Mouse (Mus musculus) spleen, postnatal 10 days (tissue): Measurements from ENCODE around the gene Pias1.
"Not testable (repeated sequence)": the region's sequence is repeated elsewhere in the genome, so short reads cannot be mapped to it uniquely, and the experiment has no call there.

Experiments
- DNase-seq, 2 experiments: peaks; one replicate each; pipeline ENCODE4 v3.0.0; 2021 to 2022; ENCODE audit warnings: low spot score in 2 of 2

Gene Pias1

GRCm38 (mm10) chr9:62944063-62944462, 43.7 kb downstream of the Pias1 start:
- DNase-seq: no peak

- DNase-seq: no peak
These were observed 46.8 kb downstream of the Pias1 start for GRCm38 (mm10) chr9:62940966-62941365.

GRCm38 (mm10) chr9:62935854-62936253, 51.9 kb downstream of the Pias1 start:
- no peak for DNase-seq

- DNase-seq: no peak
These were observed 52.9 kb downstream of the Pias1 start for GRCm38 (mm10) chr9:62934700-62935400.

GRCm38 (mm10) chr9:62932575-62933339, 55.0 kb downstream of the Pias1 start:
- DNase-seq: no peak

- DNase-seq: no peak
These were observed 62.7 kb downstream of the Pias1 start for GRCm38 (mm10) chr9:62924886-62925610.

GRCm38 (mm10) chr9:62920877-62921276, 66.8 kb downstream of the Pias1 start:
- DNase-seq: no peak

- no peak for DNase-seq
These were observed 70.7 kb downstream of the Pias1 start for GRCm38 (mm10) chr9:62917059-62917458.

- DNase-seq: no peak
These were observed 74.2 kb downstream of the Pias1 start for GRCm38 (mm10) chr9:62913390-62914069.

GRCm38 (mm10) chr9:62905039-62905438, 82.7 kb downstream of the Pias1 start:
- DNase-seq: no peak

- DNase-seq: no peak
These were observed 83.9 kb downstream of the Pias1 start for GRCm38 (mm10) chr9:62903841-62904240.

- DNase-seq: no peak
These were observed 86.0 kb downstream of the Pias1 start for GRCm38 (mm10) chr9:62901736-62902135.

GRCm38 (mm10) chr9:62894486-62894885, 93.2 kb downstream of the Pias1 start:
- DNase-seq: no peak

- DNase-seq: no peak
These were observed 105.9 kb downstream of the Pias1 start for GRCm38 (mm10) chr9:62881871-62882270.

- DNase-seq: no peak
These were observed 109.9 kb downstream of the Pias1 start for GRCm38 (mm10) chr9:62877825-62878224.

GRCm38 (mm10) chr9:62876966-62877616, 110.6 kb downstream of the Pias1 start:
- DNase-seq: no peak

- DNase-seq: no peak
These were observed 117.0 kb downstream of the Pias1 start for GRCm38 (mm10) chr9:62870728-62871127.

GRCm38 (mm10) chr9:62869236-62869635, 118.5 kb downstream of the Pias1 start:
- DNase-seq: not testable (repeated sequence)

GRCm38 (mm10) chr9:62860866-62861265, 126.9 kb downstream of the Pias1 start:
- no peak for DNase-seq

- DNase-seq: not testable (repeated sequence)
These were observed 127.6 kb downstream of the Pias1 start for GRCm38 (mm10) chr9:62860102-62860501.

GRCm38 (mm10) chr9:62858266-62859019, 129.3 kb downstream of the Pias1 start:
- DNase-seq: no peak
